Mouse (Mus musculus) thymus, adult 18-20 months (tissue): ENCODE data around the gene Inpp4b.

Source experiments
- DNase-seq, 2 experiments: peaks; one replicate each; pipeline ENCODE4 v3.0.0; 2022; ENCODE audit warnings: mixed read lengths in 2 of 2

Inpp4b gene

GRCm38 (mm10) chr8:81582906-81583305, 240.6 kb downstream of the Inpp4b start:
- no peak for DNase-seq

GRCm38 (mm10) chr8:81586783-81587182, 244.4 kb downstream of the Inpp4b start:
- no peak for DNase-seq

- DNase-seq: no peak
Observed at GRCm38 (mm10) chr8:81594134-81594714, 251.9 kb downstream of the Inpp4b start.

GRCm38 (mm10) chr8:81599209-81599608, 256.9 kb downstream of the Inpp4b start:
- no peak for DNase-seq

GRCm38 (mm10) chr8:81601136-81601535, 258.8 kb downstream of the Inpp4b start:
- DNase-seq: no peak

- DNase-seq: no peak
Observed at GRCm38 (mm10) chr8:81608082-81608481, 265.7 kb downstream of the Inpp4b start.

GRCm38 (mm10) chr8:81609064-81609463, 266.7 kb downstream of the Inpp4b start:
- no peak for DNase-seq

GRCm38 (mm10) chr8:81612611-81613010, 270.3 kb downstream of the Inpp4b start:
- DNase-seq: no peak

- no peak for DNase-seq
Observed at GRCm38 (mm10) chr8:81614135-81614534, 271.8 kb downstream of the Inpp4b start.

- DNase-seq: peak in 1 of 2 experiments; percentile 17
Observed at GRCm38 (mm10) chr8:81614605-81615004, 272.2 kb downstream of the Inpp4b start.

GRCm38 (mm10) chr8:81615552-81615951, 273.2 kb downstream of the Inpp4b start:
- DNase-seq: no peak

- no peak for DNase-seq
Observed at GRCm38 (mm10) chr8:81618918-81619317, 276.6 kb downstream of the Inpp4b start.

GRCm38 (mm10) chr8:81635015-81635414, 292.7 kb downstream of the Inpp4b start:
- DNase-seq: no peak

GRCm38 (mm10) chr8:81635912-81636583, 293.7 kb downstream of the Inpp4b start:
- DNase-seq: no peak

GRCm38 (mm10) chr8:81638478-81638877, 296.1 kb downstream of the Inpp4b start:
- DNase-seq: no peak

- no peak for DNase-seq
Observed at GRCm38 (mm10) chr8:81639820-81640219, 297.5 kb downstream of the Inpp4b start.

GRCm38 (mm10) chr8:81643030-81643429, 300.7 kb downstream of the Inpp4b start:
- no peak for DNase-seq

GRCm38 (mm10) chr8:81692167-81692566, 349.8 kb downstream of the Inpp4b start:
- no peak for DNase-seq

GRCm38 (mm10) chr8:81694893-81695292, 352.5 kb downstream of the Inpp4b start:
- DNase-seq: no peak

- DNase-seq: peak in 1 of 2 experiments; percentile 14
Observed at GRCm38 (mm10) chr8:81702038-81702437, 359.7 kb downstream of the Inpp4b start.

GRCm38 (mm10) chr8:81703571-81704365, 361.4 kb downstream of the Inpp4b start:
- no peak for DNase-seq

- no peak for DNase-seq
Observed at GRCm38 (mm10) chr8:81707436-81707835, 365.1 kb downstream of the Inpp4b start.

GRCm38 (mm10) chr8:81731332-81731731, 389.0 kb downstream of the Inpp4b start:
- no peak for DNase-seq

- DNase-seq: no peak
Observed at GRCm38 (mm10) chr8:81735655-81736054, 393.3 kb downstream of the Inpp4b start.
